Mouse (Mus musculus) liver, embryonic 14.5 days (tissue): ENCODE data around the gene Gab2.

Experiments used
- CTCF ChIP-seq: IDR thresholded peaks from 2 replicates; pipeline ENCODE4 v1.5.1; 2016; ENCODE audit warnings: antibody characterized with exemption, low read depth, control low read depth
- EP300 ChIP-seq: IDR thresholded peaks from 2 replicates; pipeline ENCODE4 v1.6.1; 2016; ENCODE audit warnings: antibody characterized with exemption, low read depth

GRCm38 (mm10) chr7:97060966-97061365, 20.4 kb upstream of the Gab2 start:
- no peak for TF ChIP-seq EP300
- no peak for TF ChIP-seq CTCF
